10 mouse cellular contexts compared by ENCODE assay signal in genomic region chr14:59701492-59701891, GRCm38 (mm10).
A peak's percentile ranks its signal among the peaks of the same experiment; 100 is the strongest.
DNase-seq lines count a peak whose midpoint lies in the region; ATAC-seq lines count a peak whose summit lies in the region.
"Had no signal": no experiment of that assay in that cellular context is flagged by ENCODE, and none has a peak within 500 bp of the region (broad histone marks: within the 10 kb centered on the region; RNA-seq: fewer than 3 reads in every experiment).

No protein-coding gene starts in this region.

- 0 out of 2 replicates have a peak, but pooled peaks cover 4% of the 10 kb centered on the region for H3K27me3 ChIP-seq in hindbrain, embryonic 13.5 days
- no peaks in the 10 kb centered on the region for H3K27me3 ChIP-seq in hindbrain, embryonic 11.5 days (ENCODE audit: control insufficient read depth, insufficient read depth, low read length)
- no peaks in the 10 kb centered on the region for H3K27me3 ChIP-seq in forebrain, embryonic 16.5 days (replicated peaks; ENCODE audit: control insufficient read depth, insufficient read depth, low read length)
- peaks cover 8% of the 10 kb centered on the region; the same call in 1 of the 2 replicates for H3K27me3 ChIP-seq in limb, embryonic 10.5 days (ENCODE audit: low read depth, poor library complexity, severe bottlenecking)

- H3K27ac ChIP-seq in hindbrain, embryonic 13.5 days, result peak overlapping the region; percentile 30; the same call in 1 of the 2 replicates
- no peak overlapping the region for H3K27ac ChIP-seq in hindbrain, embryonic 11.5 days (ENCODE audit: low read depth, low read length)
- no peak overlapping the region for H3K27ac ChIP-seq in forebrain, embryonic 16.5 days (ENCODE audit: low read length)
- peak overlapping the region; percentile 42 for H3K27ac ChIP-seq in limb, embryonic 10.5 days
- H3K27ac ChIP-seq: liver, embryonic 14.5 days had no signal

- H3K4me1 ChIP-seq in hindbrain, embryonic 13.5 days (replicated peaks), result peaks cover 11% of the 10 kb centered on the region
- no peaks in the 10 kb centered on the region for H3K4me1 ChIP-seq in hindbrain, embryonic 11.5 days (replicated peaks; ENCODE audit: control insufficient read depth, insufficient read depth, low read length)
- peaks cover 6% of the 10 kb centered on the region; the same call in 1 of the 2 replicates for H3K4me1 ChIP-seq in forebrain, embryonic 16.5 days (replicated peaks; ENCODE audit: control insufficient read depth, insufficient read depth, low read length)
- peaks cover 45% of the 10 kb centered on the region for H3K4me1 ChIP-seq in limb, embryonic 10.5 days

- no peaks in the 10 kb centered on the region for H3K36me3 ChIP-seq in hindbrain, embryonic 13.5 days
- no peaks in the 10 kb centered on the region for H3K36me3 ChIP-seq in hindbrain, embryonic 11.5 days (ENCODE audit: control insufficient read depth, insufficient read depth, low read length)
- H3K36me3 ChIP-seq in forebrain, embryonic 16.5 days (ENCODE audit: control insufficient read depth, insufficient read depth), result no peaks in the 10 kb centered on the region
- no peaks in the 10 kb centered on the region for H3K36me3 ChIP-seq in limb, embryonic 10.5 days

- 57% methylated on average over 5 of the region's 5 CpGs for WGBS in hindbrain, embryonic 13.5 days
- WGBS in hindbrain, embryonic 11.5 days, result 63% methylated on average over 5 of the region's 5 CpGs
- 13% methylated on average over 5 of the region's 5 CpGs for WGBS in forebrain, embryonic 16.5 days
- 34% methylated on average over 5 of the region's 5 CpGs for WGBS in limb, embryonic 10.5 days

- no peak overlapping the region for H3K4me2 ChIP-seq in hindbrain, embryonic 13.5 days
- no peak overlapping the region for H3K4me2 ChIP-seq in hindbrain, embryonic 11.5 days (replicated peaks; ENCODE audit: low read depth, low read length)
- H3K4me2 ChIP-seq in forebrain, embryonic 16.5 days (ENCODE audit: low read length), result no peak overlapping the region

- no peaks in the 10 kb centered on the region for H3K9me3 ChIP-seq in hindbrain, embryonic 13.5 days
- no peaks in the 10 kb centered on the region for H3K9me3 ChIP-seq in hindbrain, embryonic 11.5 days (ENCODE audit: control insufficient read depth, low read length)
- H3K9me3 ChIP-seq in forebrain, embryonic 16.5 days (ENCODE audit: control insufficient read depth, low read length), result no peaks in the 10 kb centered on the region
- no peaks in the 10 kb centered on the region for H3K9me3 ChIP-seq in limb, embryonic 10.5 days (replicated peaks)

- H3K9ac ChIP-seq in hindbrain, embryonic 13.5 days, result no peak overlapping the region
- H3K9ac ChIP-seq in hindbrain, embryonic 11.5 days (ENCODE audit: low read depth, low read length), result no peak overlapping the region
- no peak overlapping the region for H3K9ac ChIP-seq in forebrain, embryonic 16.5 days (replicated peaks; ENCODE audit: low read depth, low read length)
- H3K9ac ChIP-seq: liver, embryonic 14.5 days had no signal

- no peak for DNase-seq in hindbrain, embryonic 11.5 days (ENCODE audit: low spot score)
- peak; percentile 19 for DNase-seq in cerebellum, adult 9-11 months
- no peak for DNase-seq in limb, embryonic 10.5 days (ENCODE audit: low spot score)
- DNase-seq in embryo, embryonic 10.5 days (ENCODE audit: low spot score), result no peak
- DNase-seq in lung, adult 18-20 months, result no peak
- DNase-seq in kidney, postnatal 36 days, result no peak
- DNase-seq: kidney, adult 9 months had no signal

- no peak overlapping the region for H3K4me3 ChIP-seq in hindbrain, embryonic 13.5 days
- no peak overlapping the region for H3K4me3 ChIP-seq in hindbrain, embryonic 11.5 days (ENCODE audit: low read depth, low read length)
- H3K4me3 ChIP-seq in forebrain, embryonic 16.5 days (replicated peaks; ENCODE audit: low read length), result no peak overlapping the region
- H3K4me3 ChIP-seq in limb, embryonic 10.5 days, result no peak overlapping the region

- ATAC-seq in hindbrain, embryonic 13.5 days (ENCODE audit: low FRiP score), result 0 out of 2 replicates have a peak, but pooled peaks have one; percentile 29
- ATAC-seq in hindbrain, embryonic 11.5 days (ENCODE audit: low FRiP score), result no peak
- ATAC-seq in forebrain, embryonic 16.5 days, result peak; percentile 67

Comparison
In these comparisons a context has a peak if more than half of its experiments do, and no peak if none do; other contexts are left out.
1. H3K27ac ChIP-seq: peak in hindbrain, embryonic 13.5 days (single experiment) and limb, embryonic 10.5 days (single experiment); none in hindbrain, embryonic 11.5 days (single experiment) and forebrain, embryonic 16.5 days (single experiment).